19 mouse cellular contexts compared by ENCODE assay signal in the genomic region with DNA sequence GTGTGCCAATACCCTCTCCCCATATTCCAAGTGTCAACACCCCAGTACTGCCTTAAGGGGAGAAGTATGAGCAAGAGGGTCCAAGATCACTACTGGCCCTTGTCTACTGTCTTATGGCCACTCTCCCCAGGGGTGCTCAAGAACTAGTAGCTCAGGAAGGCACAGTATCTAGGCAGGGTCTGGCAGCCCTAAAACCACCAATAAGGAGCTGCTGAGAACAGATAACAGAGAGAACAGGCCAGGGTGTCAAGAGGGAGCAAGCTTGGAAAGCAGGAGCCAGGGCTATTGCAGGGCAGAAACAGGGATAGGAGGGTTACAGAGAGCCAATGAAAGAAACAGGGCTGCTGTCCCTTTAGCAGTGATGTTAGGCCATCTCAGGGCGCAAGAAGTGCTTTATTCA.
DNase-seq lines count a peak whose midpoint lies in the region; ATAC-seq lines count a peak whose summit lies in the region.
"Had no signal": no experiment of that assay in that cellular context is flagged by ENCODE, and none has a peak within 500 bp of the region (broad histone marks: within the 10 kb centered on the region; RNA-seq: fewer than 3 reads in every experiment).

No protein-coding gene starts in this region.

- H3K4me3 ChIP-seq in liver, embryonic 12.5 days = no peak overlapping the region
- no peak overlapping the region for H3K4me3 ChIP-seq in liver, embryonic 16.5 days (ENCODE audit: low read depth, low read length)
- H3K4me3 ChIP-seq in midbrain, embryonic 15.5 days = no peak overlapping the region
- no peak overlapping the region for H3K4me3 ChIP-seq in forebrain, embryonic 16.5 days (replicated peaks; ENCODE audit: low read length)
- H3K4me3 ChIP-seq: embryonic facial prominence, embryonic 10.5 days; forebrain, embryonic 13.5 days; hindbrain, embryonic 13.5 days had no signal

- peak; percentile 42; the same call in 1 of the 2 replicates for ATAC-seq in common myeloid progenitor, adult 5-6 weeks (replicated peaks; ENCODE audit: low read depth, poor library complexity, severe bottlenecking)
- peak; percentile 93 for ATAC-seq in liver, embryonic 12.5 days
- ATAC-seq in liver, embryonic 16.5 days (ENCODE audit: low read depth) = peak; percentile 87
- no peak for ATAC-seq in midbrain, embryonic 15.5 days (replicated peaks)
- ATAC-seq in forebrain, embryonic 16.5 days = no peak
- ATAC-seq: forebrain, embryonic 13.5 days; hindbrain, postnatal 0 days had no signal

- H3K27me3 ChIP-seq in liver, embryonic 12.5 days (replicated peaks) = no peaks in the 10 kb centered on the region
- H3K27me3 ChIP-seq in liver, embryonic 16.5 days (ENCODE audit: control insufficient read depth, insufficient read depth, low read depth, low read length) = no peaks in the 10 kb centered on the region
- no peaks in the 10 kb centered on the region for H3K27me3 ChIP-seq in midbrain, embryonic 15.5 days (replicated peaks)
- no peaks in the 10 kb centered on the region for H3K27me3 ChIP-seq in forebrain, embryonic 16.5 days (replicated peaks; ENCODE audit: control insufficient read depth, insufficient read depth, low read length)
- H3K27me3 ChIP-seq: forebrain, embryonic 13.5 days; hindbrain, embryonic 13.5 days had no signal

- no peaks in the 10 kb centered on the region for H3K36me3 ChIP-seq in liver, embryonic 12.5 days
- no peaks in the 10 kb centered on the region for H3K36me3 ChIP-seq in liver, embryonic 16.5 days (ENCODE audit: control insufficient read depth, insufficient read depth)
- no peaks in the 10 kb centered on the region for H3K36me3 ChIP-seq in midbrain, embryonic 15.5 days (replicated peaks)
- no peaks in the 10 kb centered on the region for H3K36me3 ChIP-seq in forebrain, embryonic 16.5 days (ENCODE audit: control insufficient read depth, insufficient read depth)
- H3K36me3 ChIP-seq: embryonic facial prominence, embryonic 10.5 days; hindbrain, embryonic 13.5 days had no signal

- peak overlapping the region; percentile 62; the same call in 1 of the 2 replicates for H3K27ac ChIP-seq in liver, embryonic 12.5 days
- peak overlapping the region; percentile 41; the same call in 1 of the 2 replicates for H3K27ac ChIP-seq in liver, embryonic 16.5 days (ENCODE audit: low read length)
- H3K27ac ChIP-seq in midbrain, embryonic 15.5 days = no peak overlapping the region
- H3K27ac ChIP-seq in forebrain, embryonic 16.5 days (ENCODE audit: low read length) = no peak overlapping the region
- H3K27ac ChIP-seq: embryonic facial prominence, embryonic 10.5 days; forebrain, embryonic 13.5 days; hindbrain, embryonic 13.5 days; hindbrain, postnatal 0 days had no signal

- no peak for DNase-seq in heart, postnatal 4 days
- no peak for DNase-seq in thymus, adult 18-20 months
- DNase-seq: adrenal gland, adult 2 months; adrenal gland, postnatal 25 days; cerebellum, adult 11-12 months; cerebellum, adult 9-11 months; cerebellum, postnatal 36 days; gastrocnemius, postnatal 36 days; heart, adult 11 months; heart, postnatal 10 days had no signal

- no peak overlapping the region for H3K9ac ChIP-seq in liver, embryonic 12.5 days
- no peak overlapping the region for H3K9ac ChIP-seq in liver, embryonic 16.5 days (ENCODE audit: low read depth, low read length)
- H3K9ac ChIP-seq in midbrain, embryonic 15.5 days = no peak overlapping the region
- no peak overlapping the region for H3K9ac ChIP-seq in forebrain, embryonic 16.5 days (replicated peaks; ENCODE audit: low read depth, low read length)
- H3K9ac ChIP-seq: forebrain, embryonic 13.5 days; hindbrain, embryonic 13.5 days had no signal

- H3K4me2 ChIP-seq in liver, embryonic 12.5 days = peak overlapping the region; percentile 38
- H3K4me2 ChIP-seq in liver, embryonic 16.5 days (ENCODE audit: low read depth, low read length) = no peak overlapping the region
- no peak overlapping the region for H3K4me2 ChIP-seq in midbrain, embryonic 15.5 days
- H3K4me2 ChIP-seq in forebrain, embryonic 16.5 days (ENCODE audit: low read length) = no peak overlapping the region
- H3K4me2 ChIP-seq: forebrain, embryonic 13.5 days; hindbrain, embryonic 13.5 days had no signal

- 58% methylated on average over 1 of the region's 1 CpGs for WGBS in liver, embryonic 12.5 days (ENCODE audit: insufficient replicate concordance)
- 70% methylated on average over 1 of the region's 1 CpGs for WGBS in liver, embryonic 16.5 days (ENCODE audit: insufficient replicate concordance)
- WGBS in midbrain, embryonic 15.5 days = 83% methylated on average over 1 of the region's 1 CpGs
- WGBS in forebrain, embryonic 16.5 days = 80% methylated on average over 1 of the region's 1 CpGs

- H3K9me3 ChIP-seq in liver, embryonic 12.5 days (replicated peaks) = no peaks in the 10 kb centered on the region
- no peaks in the 10 kb centered on the region for H3K9me3 ChIP-seq in liver, embryonic 16.5 days (replicated peaks; ENCODE audit: control insufficient read depth, low read length)
- no peaks in the 10 kb centered on the region for H3K9me3 ChIP-seq in midbrain, embryonic 15.5 days
- no peaks in the 10 kb centered on the region for H3K9me3 ChIP-seq in forebrain, embryonic 16.5 days (ENCODE audit: control insufficient read depth, low read length)
- H3K9me3 ChIP-seq: embryonic facial prominence, embryonic 10.5 days; forebrain, embryonic 13.5 days; hindbrain, embryonic 13.5 days had no signal

- peaks cover 31% of the 10 kb centered on the region for H3K4me1 ChIP-seq in liver, embryonic 12.5 days
- H3K4me1 ChIP-seq in liver, embryonic 16.5 days (ENCODE audit: control insufficient read depth, low read depth, low read length) = peaks cover 22% of the 10 kb centered on the region
- no peaks in the 10 kb centered on the region for H3K4me1 ChIP-seq in midbrain, embryonic 15.5 days
- no peaks in the 10 kb centered on the region for H3K4me1 ChIP-seq in forebrain, embryonic 16.5 days (replicated peaks; ENCODE audit: control insufficient read depth, insufficient read depth, low read length)
- H3K4me1 ChIP-seq: embryonic facial prominence, embryonic 10.5 days; forebrain, embryonic 13.5 days; hindbrain, embryonic 13.5 days had no signal

Comparison
In these comparisons a context has a peak if more than half of its experiments do, and no peak if none do; other contexts are left out.
1. ATAC-seq: peak in common myeloid progenitor, adult 5-6 weeks (single experiment), liver, embryonic 12.5 days (single experiment) and liver, embryonic 16.5 days (single experiment); none in midbrain, embryonic 15.5 days (single experiment) and forebrain, embryonic 16.5 days (single experiment).
2. H3K27ac ChIP-seq: peak in liver, embryonic 12.5 days (single experiment) and liver, embryonic 16.5 days (single experiment); none in midbrain, embryonic 15.5 days (single experiment) and forebrain, embryonic 16.5 days (single experiment).